Mouse (Mus musculus) adrenal gland, postnatal 4 days (tissue): ENCODE results near the gene Trmt10b. TPM values are rescaled to one million over a fixed set of nuclear protein-coding genes. Genes with fewer than 3 reads are reported as not detected.

ENCODE experiments used
- DNase-seq, 2 experiments: peaks; one replicate each; pipeline ENCODE4 v3.0.0; 2021 to 2022; ENCODE audit warnings: low spot score in 2 of 2, mixed read lengths in 2 of 2
- total RNA-seq, 2 experiments: library from RNA; stranded (reverse); gene quantifications; 2 replicates each; pipeline ENCODE4 v1.2.3; 2021

The Trmt10b gene
- total RNA-seq, 2 experiments from 2014 or later, result 11.7 to 12.6 TPM

DNA sequence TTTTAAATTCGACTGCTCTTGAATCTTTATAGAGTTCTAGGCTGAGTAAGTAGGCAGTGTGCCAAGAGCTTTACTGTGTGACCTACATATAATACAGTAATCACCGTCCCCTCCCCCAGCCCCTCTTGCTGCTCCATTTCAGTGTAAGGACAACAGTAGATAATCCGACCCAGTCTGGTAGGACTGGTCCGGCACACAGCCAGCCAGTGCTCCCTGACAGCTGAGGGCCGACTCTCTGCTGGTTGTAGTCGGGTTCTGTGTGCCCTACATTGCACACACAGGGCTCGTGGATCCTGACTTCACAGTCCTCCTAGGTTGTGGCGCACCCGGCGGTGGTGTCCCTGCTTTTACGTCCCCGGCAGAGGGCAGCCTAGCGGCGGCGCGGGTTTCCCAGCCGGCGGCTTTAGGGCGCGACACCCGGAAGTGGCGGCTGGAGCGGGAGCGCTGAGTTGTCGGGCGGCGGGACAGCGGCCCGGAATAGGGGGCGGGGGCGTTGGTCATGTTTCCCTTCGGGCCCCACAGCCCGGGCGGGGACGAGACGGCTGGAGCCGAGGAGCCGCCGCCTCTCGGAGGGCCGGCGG, 44.8 kb downstream of the Trmt10b start, which contains the start of gene Dcaf10:
Gene Dcaf10, plus strand, starts transcription at position 433 of the 581 bp plus-strand sequence.
- DNase-seq, result peak; percentile 91 to 96

- peak in 1 of 2 experiments; percentile 37 for DNase-seq
These were observed 45.6 kb downstream of the Trmt10b start, which contains the start of gene Exosc3 for GRCm38 (mm10) chr4:45342286-45343155. Gene Exosc3 (minus strand): TSS chr4:45342732.

- DNase-seq, result no peak
These were observed 59.7 kb downstream of the Trmt10b start for GRCm38 (mm10) chr4:45356653-45357052.

Other genes starting within 250 kb of the Trmt10b start
- 10 to 100 TPM; 17.8 to 18.8 TPM for gene Fbxo10, start 212.5 kb upstream of the Trmt10b start, total RNA-seq
- 100 to 1,000 TPM; 106 to 109 TPM for gene Tomm5, start 189.0 kb upstream of the Trmt10b start, total RNA-seq
- gene Frmpd1, start 112.3 kb upstream of the Trmt10b start, total RNA-seq, result 10 to 100 TPM in 1 of 2 experiments, 1 to 10 TPM in 1; 8.2 to 10.3 TPM
- 10 to 100 TPM; 30.2 to 35.2 TPM for gene Dcaf10, start 45.0 kb downstream of the Trmt10b start, total RNA-seq
- 10 to 100 TPM; 30.7 to 33.6 TPM for gene Exosc3, start 45.6 kb downstream of the Trmt10b start, total RNA-seq
- 100 to 1,000 TPM; 242 to 245 TPM for gene Slc25a51, start 111.6 kb downstream of the Trmt10b start, total RNA-seq
- 10 to 100 TPM; 52.3 to 55.3 TPM for gene Shb, start 235.3 kb downstream of the Trmt10b start, total RNA-seq